Mouse (Mus musculus) MN1 (cell line): Measurements from ENCODE around the gene Trap1.
"Not testable (repeated sequence)": the region's sequence is repeated elsewhere in the genome, so short reads cannot be mapped to it uniquely, and the experiment has no call there.

Source experiments
- DNase-seq: peaks from one replicate; pipeline ENCODE4 v3.0.0-alpha.2; 2016; ENCODE audit warnings: low spot score

Gene Trap1

GRCm38 (mm10) chr16:4077384-4078061, at the start of gene Trap1:
Gene Trap1 (minus strand): TSS chr16:4077827.
- DNase-seq: peak; percentile 88

GRCm38 (mm10) chr16:4117072-4117471, 39.4 kb upstream of the Trap1 start:
- DNase-seq: peak; percentile 48

- no peak for DNase-seq
These were observed 22.7 kb upstream of the Trap1 start for GRCm38 (mm10) chr16:4100374-4100773.

- no peak for DNase-seq
These were observed 19.9 kb upstream of the Trap1 start for GRCm38 (mm10) chr16:4097521-4097920.

- no peak for DNase-seq
These were observed 19.3 kb upstream of the Trap1 start for GRCm38 (mm10) chr16:4096898-4097297.

GRCm38 (mm10) chr16:4096141-4096540, 18.5 kb upstream of the Trap1 start:
- no peak for DNase-seq

GRCm38 (mm10) chr16:4087214-4087913, 9.7 kb upstream of the Trap1 start:
- DNase-seq: no peak

- DNase-seq: no peak
These were observed 8.3 kb upstream of the Trap1 start for GRCm38 (mm10) chr16:4085851-4086387.

GRCm38 (mm10) chr16:4085051-4085450, 7.4 kb upstream of the Trap1 start:
- no peak for DNase-seq

GRCm38 (mm10) chr16:4080419-4080818, 2.8 kb upstream of the Trap1 start:
- not testable (repeated sequence) for DNase-seq

- no peak for DNase-seq
These were observed 2.0 kb upstream of the Trap1 start for GRCm38 (mm10) chr16:4079656-4080055.

GRCm38 (mm10) chr16:4078302-4078701, 675 bp upstream of the Trap1 start:
- DNase-seq: peak; percentile 9

GRCm38 (mm10) chr16:4074836-4075235, 2.8 kb downstream of the Trap1 start:
- no peak for DNase-seq

GRCm38 (mm10) chr16:4074297-4074696, 3.3 kb downstream of the Trap1 start:
- peak; percentile 50 for DNase-seq

- DNase-seq: peak; percentile 62
These were observed 9.0 kb downstream of the Trap1 start for GRCm38 (mm10) chr16:4068588-4068987.

GRCm38 (mm10) chr16:4064945-4065344, 12.7 kb downstream of the Trap1 start:
- no peak for DNase-seq

GRCm38 (mm10) chr16:4053811-4054210, 23.8 kb downstream of the Trap1 start:
- DNase-seq: no peak

- no peak for DNase-seq
These were observed 25.0 kb downstream of the Trap1 start for GRCm38 (mm10) chr16:4052601-4053000.

GRCm38 (mm10) chr16:4045524-4045923, 32.1 kb downstream of the Trap1 start:
- no peak for DNase-seq

GRCm38 (mm10) chr16:4044093-4044492, 33.5 kb downstream of the Trap1 start:
- DNase-seq: no peak

- DNase-seq: no peak
These were observed 36.0 kb downstream of the Trap1 start for GRCm38 (mm10) chr16:4041646-4042045.

GRCm38 (mm10) chr16:4040206-4040605, 37.4 kb downstream of the Trap1 start:
- no peak for DNase-seq

GRCm38 (mm10) chr16:4037690-4038089, 39.9 kb downstream of the Trap1 start:
- no peak for DNase-seq
